ENCODE assay signal across 12 mouse cellular contexts in the genomic region with DNA sequence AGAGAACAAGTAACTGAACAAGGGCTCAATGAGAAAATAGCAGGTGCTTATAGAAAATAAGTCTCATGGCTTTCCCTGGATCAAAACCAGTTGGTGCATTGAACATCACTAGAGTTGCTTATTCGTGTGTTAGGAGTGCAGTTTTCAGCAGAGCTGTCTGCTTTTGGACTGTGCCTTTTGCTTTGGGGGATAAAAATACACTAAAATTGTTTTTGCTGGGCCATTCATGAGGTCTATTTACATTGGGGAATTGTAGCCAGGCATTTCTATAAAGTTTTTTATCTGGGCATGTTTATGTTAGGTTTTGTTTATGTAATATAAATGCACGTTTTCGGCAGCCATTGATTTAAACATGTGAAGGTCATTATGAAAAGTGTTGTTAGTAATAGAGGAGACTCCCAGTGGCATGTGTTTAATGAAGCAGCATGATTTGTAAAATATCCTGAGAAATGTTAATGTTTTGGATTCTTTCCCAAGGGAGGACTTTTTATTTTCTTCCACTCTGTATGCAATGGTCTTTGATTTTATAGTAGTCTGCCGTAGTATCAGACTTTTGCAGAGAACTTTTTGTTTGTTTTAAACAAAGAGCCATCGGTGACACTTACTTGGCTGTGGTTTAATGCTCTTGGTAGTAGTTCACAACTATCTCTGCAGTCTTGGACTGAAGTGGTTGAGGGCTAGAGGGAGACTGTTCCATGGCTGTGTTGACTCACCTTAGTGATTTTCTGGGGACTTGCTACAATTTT.
DNase-seq lines count a peak whose midpoint lies in the region; ATAC-seq and TF ChIP-seq lines count a peak whose summit lies in the region.
"Had no signal": no experiment of that assay in that cellular context is flagged by ENCODE, and none has a peak within 500 bp of the region (broad histone marks: within the 10 kb centered on the region; RNA-seq: fewer than 3 reads in every experiment).

No protein-coding gene starts in this region.

- H3K4me2 ChIP-seq in hindbrain, embryonic 12.5 days (replicated peaks), result no peak overlapping the region
- no peak overlapping the region for H3K4me2 ChIP-seq in hindbrain, embryonic 16.5 days (ENCODE audit: low read length)
- H3K4me2 ChIP-seq in midbrain, embryonic 14.5 days (ENCODE audit: low read length), result no peak overlapping the region
- no peak overlapping the region for H3K4me2 ChIP-seq in intestine, embryonic 15.5 days (replicated peaks)
- H3K4me2 ChIP-seq in stomach, postnatal 0 days (replicated peaks; ENCODE audit: low read depth), result no peak overlapping the region
- H3K4me2 ChIP-seq: liver, embryonic 11.5 days; midbrain, embryonic 13.5 days had no signal

- TF ChIP-seq EP300 in stomach, postnatal 0 days (optimal IDR thresholded peaks at IDR 0.05), result no peak

- 80% methylated on average over 5 of the region's 5 CpGs for WGBS in hindbrain, embryonic 12.5 days
- 53% methylated on average over 5 of the region's 5 CpGs for WGBS in hindbrain, embryonic 16.5 days
- 80% methylated on average over 5 of the region's 5 CpGs for WGBS in midbrain, embryonic 10.5 days
- WGBS in midbrain, embryonic 14.5 days, result 77% methylated on average over 5 of the region's 5 CpGs
- 39% methylated on average over 5 of the region's 5 CpGs for WGBS in intestine, embryonic 15.5 days
- WGBS in stomach, postnatal 0 days, result 30% methylated on average over 5 of the region's 5 CpGs

- no peak for ATAC-seq in hindbrain, embryonic 12.5 days (ENCODE audit: low FRiP score)
- no peak for ATAC-seq in hindbrain, embryonic 16.5 days
- no peak for ATAC-seq in midbrain, embryonic 14.5 days (ENCODE audit: low FRiP score, low TSS enrichment)
- peak; percentile 52 for ATAC-seq in intestine, embryonic 15.5 days
- no peak for ATAC-seq in stomach, postnatal 0 days (ENCODE audit: low FRiP score, low TSS enrichment)

- no peaks in the 10 kb centered on the region for H3K27me3 ChIP-seq in hindbrain, embryonic 12.5 days
- no peaks in the 10 kb centered on the region for H3K27me3 ChIP-seq in hindbrain, embryonic 16.5 days (replicated peaks; ENCODE audit: control insufficient read depth, insufficient read depth, low read length)
- no peaks in the 10 kb centered on the region for H3K27me3 ChIP-seq in midbrain, embryonic 10.5 days (ENCODE audit: low read depth, poor library complexity, severe bottlenecking)
- no peaks in the 10 kb centered on the region for H3K27me3 ChIP-seq in midbrain, embryonic 14.5 days (ENCODE audit: control insufficient read depth, insufficient read depth, low read length)
- H3K27me3 ChIP-seq in intestine, embryonic 15.5 days (replicated peaks), result no peaks in the 10 kb centered on the region
- H3K27me3 ChIP-seq in stomach, postnatal 0 days (ENCODE audit: control insufficient read depth, insufficient read depth, low read length), result no peaks in the 10 kb centered on the region
- H3K27me3 ChIP-seq: midbrain, embryonic 13.5 days had no signal

- DNase-seq in midbrain, embryonic 10.5 days (ENCODE audit: low spot score), result no peak
- no peak for DNase-seq in midbrain, embryonic 14.5 days
- no peak for DNase-seq in stomach, postnatal 0 days (ENCODE audit: low spot score)
- DNase-seq in urinary bladder, postnatal 36 days (ENCODE audit: low spot score in 2 of 2), result no peak
- DNase-seq: cerebellum, adult 9-11 months; gastrocnemius, postnatal 36 days; thymus, adult 2 months had no signal

- no peaks in the 10 kb centered on the region for H3K36me3 ChIP-seq in hindbrain, embryonic 12.5 days
- no peaks in the 10 kb centered on the region for H3K36me3 ChIP-seq in hindbrain, embryonic 16.5 days (ENCODE audit: control insufficient read depth, insufficient read depth, low read length)
- H3K36me3 ChIP-seq in midbrain, embryonic 10.5 days, result no peaks in the 10 kb centered on the region
- H3K36me3 ChIP-seq in midbrain, embryonic 14.5 days (ENCODE audit: control insufficient read depth, insufficient read depth, low read length), result no peaks in the 10 kb centered on the region
- no peaks in the 10 kb centered on the region for H3K36me3 ChIP-seq in intestine, embryonic 15.5 days
- H3K36me3 ChIP-seq in stomach, postnatal 0 days (ENCODE audit: control insufficient read depth, insufficient read depth, low read length), result no peaks in the 10 kb centered on the region
- H3K36me3 ChIP-seq: midbrain, embryonic 13.5 days had no signal

- H3K4me3 ChIP-seq in hindbrain, embryonic 12.5 days, result no peak overlapping the region
- H3K4me3 ChIP-seq in hindbrain, embryonic 16.5 days (ENCODE audit: low read length), result no peak overlapping the region
- no peak overlapping the region for H3K4me3 ChIP-seq in midbrain, embryonic 10.5 days
- no peak overlapping the region for H3K4me3 ChIP-seq in midbrain, embryonic 14.5 days (replicated peaks; ENCODE audit: low read depth, low read length)
- H3K4me3 ChIP-seq in intestine, embryonic 15.5 days (replicated peaks), result no peak overlapping the region
- no peak overlapping the region for H3K4me3 ChIP-seq in stomach, postnatal 0 days (ENCODE audit: low read depth, low read length)
- H3K4me3 ChIP-seq: midbrain, embryonic 13.5 days had no signal

- peak overlapping the region; percentile 19; the same call in 1 of the 2 replicates for H3K27ac ChIP-seq in hindbrain, embryonic 12.5 days
- H3K27ac ChIP-seq in hindbrain, embryonic 16.5 days (ENCODE audit: low read depth, low read length), result no peak overlapping the region; the same call in 1 of the 2 replicates
- H3K27ac ChIP-seq in midbrain, embryonic 10.5 days (replicated peaks), result peak overlapping the region; percentile 88
- H3K27ac ChIP-seq in midbrain, embryonic 14.5 days (replicated peaks; ENCODE audit: low read depth, low read length), result no peak overlapping the region
- H3K27ac ChIP-seq in intestine, embryonic 15.5 days, result peak overlapping the region; percentile 81
- peak overlapping the region; percentile 87 for H3K27ac ChIP-seq in stomach, postnatal 0 days (replicated peaks)

- TF ChIP-seq CTCF in stomach, postnatal 0 days (IDR thresholded peaks at IDR 0.05; ENCODE audit: low read depth), result no peak

- H3K9me3 ChIP-seq in hindbrain, embryonic 12.5 days (replicated peaks), result 0 out of 2 replicates have a peak, but pooled peaks cover 2% of the 10 kb centered on the region
- no peaks in the 10 kb centered on the region for H3K9me3 ChIP-seq in hindbrain, embryonic 16.5 days (ENCODE audit: control insufficient read depth, low read length)
- H3K9me3 ChIP-seq in midbrain, embryonic 10.5 days (replicated peaks), result 0 out of 2 replicates have a peak, but pooled peaks cover 6% of the 10 kb centered on the region
- H3K9me3 ChIP-seq in midbrain, embryonic 14.5 days (ENCODE audit: control insufficient read depth, low read length), result no peaks in the 10 kb centered on the region
- H3K9me3 ChIP-seq in intestine, embryonic 15.5 days, result no peaks in the 10 kb centered on the region
- no peaks in the 10 kb centered on the region for H3K9me3 ChIP-seq in stomach, postnatal 0 days (ENCODE audit: control insufficient read depth, low read length)
- H3K9me3 ChIP-seq: midbrain, embryonic 13.5 days had no signal

- no peak overlapping the region for H3K9ac ChIP-seq in hindbrain, embryonic 12.5 days
- H3K9ac ChIP-seq in hindbrain, embryonic 16.5 days (ENCODE audit: low read depth, low read length), result no peak overlapping the region
- no peak overlapping the region for H3K9ac ChIP-seq in midbrain, embryonic 14.5 days (replicated peaks; ENCODE audit: low read length)
- H3K9ac ChIP-seq in intestine, embryonic 15.5 days, result no peak overlapping the region
- no peak overlapping the region for H3K9ac ChIP-seq in stomach, postnatal 0 days (ENCODE audit: low read length)
- H3K9ac ChIP-seq: midbrain, embryonic 13.5 days had no signal

- peaks cover 17% of the 10 kb centered on the region for H3K4me1 ChIP-seq in hindbrain, embryonic 12.5 days
- H3K4me1 ChIP-seq in hindbrain, embryonic 16.5 days (ENCODE audit: control insufficient read depth, insufficient read depth, low read depth, low read length), result peaks cover 10% of the 10 kb centered on the region
- peaks cover 51% of the 10 kb centered on the region for H3K4me1 ChIP-seq in midbrain, embryonic 10.5 days
- H3K4me1 ChIP-seq in midbrain, embryonic 14.5 days (ENCODE audit: control insufficient read depth, insufficient read depth, low read length), result peaks cover 20% of the 10 kb centered on the region
- peaks cover 30% of the 10 kb centered on the region for H3K4me1 ChIP-seq in intestine, embryonic 15.5 days (replicated peaks)
- peaks cover 9% of the 10 kb centered on the region for H3K4me1 ChIP-seq in stomach, postnatal 0 days (replicated peaks; ENCODE audit: control insufficient read depth, insufficient read depth)

Comparison
In these comparisons a context has a peak if more than half of its experiments do, and no peak if none do; other contexts are left out.
1. H3K27ac ChIP-seq: peak in hindbrain, embryonic 12.5 days (single experiment), midbrain, embryonic 10.5 days (single experiment), intestine, embryonic 15.5 days (single experiment) and stomach, postnatal 0 days (single experiment); none in hindbrain, embryonic 16.5 days (single experiment) and midbrain, embryonic 14.5 days (single experiment).